Comparison of ENCODE assay signal across 22 mouse cellular contexts in genomic region chr7:37977676-37978075, GRCm38 (mm10). TPM values are rescaled to one million over a fixed set of nuclear protein-coding genes. Genes with fewer than 3 reads are reported as not detected.
A peak's percentile ranks its signal among the peaks of the same experiment; 100 is the strongest.
DNase-seq lines count a peak whose midpoint lies in the region; ATAC-seq lines count a peak whose summit lies in the region.
"Had no signal": no experiment of that assay in that cellular context is flagged by ENCODE, and none has a peak within 500 bp of the region (broad histone marks: within the 10 kb centered on the region; RNA-seq: fewer than 3 reads in every experiment).

No protein-coding gene starts in this region.

- peak; percentile 45 for DNase-seq in thymus, postnatal 0 days (ENCODE audit: low spot score)
- no peak for DNase-seq in thymus, adult 18-20 months
- DNase-seq in naive thymus-derived CD4-positive, alpha-beta T cell, adult 2 months (ENCODE audit: low read depth), result peak; percentile 44
- DNase-seq in gastrocnemius, postnatal 25 days, result no peak
- DNase-seq in embryo, embryonic 11 days, result no peak
- DNase-seq: adrenal gland, adult 2 months; adrenal gland, postnatal 14 days; cerebellum, adult 11-12 months; cerebellum, adult 8-10 months; cerebellum, postnatal 10 days; cerebellum, postnatal 36 days; forebrain, postnatal 0 days; gastrocnemius, adult 2 months; gastrocnemius, postnatal 14 days; heart, adult 18-20 months; heart, postnatal 10 days; heart, postnatal 4 days; kidney, adult 11 months had no signal

- peak; percentile 46 for ATAC-seq in activated CD4-positive, CD25-positive, alpha-beta regulatory T cell, adult 4 months
- ATAC-seq: forebrain, embryonic 14.5 days; forebrain, postnatal 0 days; hindbrain, postnatal 0 days; intestine, embryonic 15.5 days had no signal

RNA-seq across cellular contexts. Expression of gene Uri1, which starts 45.7 kb away (rescaled TPM):
- 44.2 and 52.1 TPM in 2 replicates for polyA plus RNA-seq in thymus, postnatal 0 days (2015; fragmentation: Nextera tagmentation; extraction: Ambion mirVana)
- 10 to 100 TPM; 12.3 to 21.5 TPM for polyA plus RNA-seq in activated CD4-positive, CD25-positive, alpha-beta regulatory T cell, adult 4 months (2017; shearing (Covaris generic))
- total RNA-seq in gastrocnemius, postnatal 25 days (2021), result 10 to 100 TPM; 20.5 to 25.2 TPM

Comparison
In these comparisons a context has a peak if more than half of its experiments do, and no peak if none do; other contexts are left out.
1. DNase-seq: peak in thymus, postnatal 0 days (single experiment) and naive thymus-derived CD4-positive, alpha-beta T cell, adult 2 months (single experiment); none in thymus, adult 18-20 months (0 of 2), gastrocnemius, postnatal 25 days (single experiment) and embryo, embryonic 11 days (single experiment).